Mouse (Mus musculus) forebrain, postnatal 0 days (tissue): ENCODE data around the gene Gps1. TPM values are rescaled to one million over a fixed set of nuclear protein-coding genes. Genes with fewer than 3 reads are reported as not detected.
A peak's percentile ranks its signal among the peaks of the same experiment; 100 is the strongest.

Experiments
- ATAC-seq: fragments of 200-750 bp; cut with Nextera tagmentation; 2 replicates; pipeline ENCODE4 v1.8.0; 2017; ENCODE audit warnings: mild to moderate bottlenecking, moderate library complexity
- DNase-seq: peaks from one replicate; pipeline ENCODE4 v3.0.0-alpha.2; 2015
- H3K27ac ChIP-seq: fragments of 300-500 bp; sonication (generic); 2 replicates; pipeline ENCODE4 v1.5.1; 2014; ENCODE audit warnings: low read depth, mild to moderate bottlenecking, antibody characterized with exemption, low read length, moderate library complexity, mixed read lengths
- H3K27me3 ChIP-seq: fragments of 300-500 bp; sonication (generic); 2 replicates; pipeline ENCODE4 v1.6.1; 2014; ENCODE audit warnings: mild to moderate bottlenecking, low read length, mixed read lengths; ENCODE audit not compliant: insufficient read depth
- H3K36me3 ChIP-seq: fragments of 300-500 bp; sonication (generic); 2 replicates; pipeline ENCODE4 v1.6.1; 2014; ENCODE audit warnings: mild to moderate bottlenecking, moderate library complexity; ENCODE audit not compliant: insufficient read depth
- H3K4me1 ChIP-seq: fragments of 300-500 bp; sonication (generic); 2 replicates; pipeline ENCODE4 v1.6.1; 2014; ENCODE audit warnings: antibody characterized with exemption; ENCODE audit not compliant: insufficient read depth
- H3K4me2 ChIP-seq: fragments of 300-500 bp; sonication (generic); 2 replicates; pipeline ENCODE4 v1.6.1; 2014; ENCODE audit warnings: low read depth, mild to moderate bottlenecking, moderate library complexity
- H3K4me3 ChIP-seq: fragments of 300-500 bp; sonication (generic); 2 replicates; pipeline ENCODE4 v1.5.1; 2014; ENCODE audit warnings: low read depth, low read length, mixed read lengths
- H3K9ac ChIP-seq: fragments of 300-500 bp; sonication (generic); 2 replicates; pipeline ENCODE4 v1.6.1; 2014; ENCODE audit warnings: mild to moderate bottlenecking
- H3K9me3 ChIP-seq: fragments of 300-500 bp; sonication (generic); 2 replicates; pipeline ENCODE4 v1.6.1; 2016; ENCODE audit warnings: low read length
- CTCF ChIP-seq: sonication (generic); IDR thresholded peaks from 2 replicates; pipeline ENCODE4 v1.5.1; 2016; ENCODE audit warnings: antibody characterized with exemption, control low read depth, low read depth
- WGBS: fragments of 180-500 bp; shearing (Covaris S2); extraction: QIAGEN DNeasy Blood & Tissue Kit; methylation state at CpG from one replicate; pipeline ENCODE4 v1.1.7; 2014; 5-methylcytosine and 5-hydroxymethylcytosine counted together
- polyA plus RNA-seq: library from polyadenylated mRNA; unstranded; fragments of >200 nt; fragmentation: Nextera tagmentation; extraction: Ambion mirVana; gene quantifications from 2 replicates; pipeline ENCODE4 v1.2.1, GENCODE M21; 2015
- total RNA-seq: library from RNA; depleted of rRNA; stranded (reverse); fragments of >200 nt; gene quantifications from 2 replicates; pipeline ENCODE4 v1.2.3, GENCODE M21; 2014

The Gps1 gene
- total and polyA plus RNA-seq, 2 experiments from 2014 or later: 240 to 244 TPM

- Histone ChIP-seq H3K4me1 (peaks cover 6% of the 10 kb centered on the region), H3K9ac (no peak overlapping the region), H3K27ac (no peak overlapping the region), H3K9me3 (no peaks in the 10 kb centered on the region), H3K4me3 (no peak overlapping the region), H3K4me2 (no peak overlapping the region), H3K27me3 (no peaks in the 10 kb centered on the region), H3K36me3 (peaks cover 79% of the 10 kb centered on the region)
- DNase-seq (no peak), ATAC-seq (no peak)
- WGBS: 91% methylated on average over 4 of the region's 4 CpGs
- TF ChIP-seq CTCF: no peak
These were observed 5.3 kb downstream of the Gps1 start for GRCm38 (mm10) chr11:120789355-120789754.

- H3K9ac ChIP-seq: no peak overlapping the region
These were observed 5.7 kb downstream of the Gps1 start for GRCm38 (mm10) chr11:120789810-120790209.

DNA sequence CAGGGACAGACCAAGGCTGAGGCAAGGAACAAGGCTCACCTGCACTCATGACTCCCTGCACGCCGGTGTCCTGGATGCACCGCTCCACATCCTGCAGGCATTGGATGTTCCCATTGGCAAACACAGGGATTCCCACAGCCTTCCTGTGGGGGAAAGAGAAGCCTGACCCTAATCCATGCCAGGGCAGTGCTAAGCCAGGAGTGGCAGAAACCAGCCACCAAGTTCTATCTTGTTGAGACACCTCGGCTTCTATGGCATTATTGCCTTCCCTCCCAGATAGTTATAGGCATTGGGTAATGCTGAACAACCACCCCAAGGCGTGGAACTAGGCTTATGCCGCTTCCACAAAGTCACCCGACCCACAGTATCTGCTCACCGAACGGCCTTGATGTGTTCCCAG lies 8.6 kb downstream of the Gps1 start:
- no peak overlapping the region for H3K9ac ChIP-seq
- ATAC-seq (no peak), DNase-seq (no peak)
- no peaks in the 10 kb centered on the region for H3K27me3 ChIP-seq
- H3K4me2 ChIP-seq: no peak overlapping the region
- WGBS: 96% methylated on average over 9 of the region's 9 CpGs
- H3K9me3 ChIP-seq: no peaks in the 10 kb centered on the region
- H3K36me3 ChIP-seq: peaks cover 59% of the 10 kb centered on the region
- TF ChIP-seq CTCF: no peak
- peaks cover 6% of the 10 kb centered on the region for H3K4me1 ChIP-seq
- H3K4me3 ChIP-seq: no peak overlapping the region
- no peak overlapping the region for H3K27ac ChIP-seq

More at GRCm38 (mm10) chr11:120789810-120790209, 5.7 kb downstream of the Gps1 start:
- no peak for DNase-seq
- Histone ChIP-seq H3K9me3 (no peaks in the 10 kb centered on the region), H3K36me3 (peaks cover 79% of the 10 kb centered on the region), H3K27me3 (no peaks in the 10 kb centered on the region), H3K4me3 (no peak overlapping the region), H3K4me2 (no peak overlapping the region), H3K4me1 (peaks cover 6% of the 10 kb centered on the region), H3K27ac (no peak overlapping the region)
- WGBS: 91% methylated on average over 3 of the region's 3 CpGs
- ATAC-seq: peak; percentile 50; the same call in 1 of the 2 replicates
- 0 out of 2 replicates have a peak, but pooled peaks have one; percentile 3 for TF ChIP-seq CTCF

GRCm38 (mm10) chr11:120795756-120796613 lies 11.9 kb downstream of the Gps1 start, which contains the start of gene Dus1l:
Dus1l (minus strand) TSS chr11:120796403.
- peak; percentile 95 for ATAC-seq
- Histone ChIP-seq H3K9ac (peak within 1 kb of the TSS; percentile 83), H3K4me1 (peaks cover 6% of the 10 kb centered on the region), H3K27ac (peak within 1 kb of the TSS; percentile 83), H3K4me3 (peak within 1 kb of the TSS; percentile 73), H3K36me3 (peaks cover 31% of the 10 kb centered on the region), H3K27me3 (no peaks in the 10 kb centered on the region), H3K4me2 (peak within 1 kb of the TSS; percentile 94), H3K9me3 (no peaks in the 10 kb centered on the region)
- 0 out of 2 replicates have a peak, but pooled peaks have one; percentile 9 for TF ChIP-seq CTCF
- 4% methylated on average over 59 of the region's 59 CpGs for WGBS
- DNase-seq: peak; percentile 99

DNA sequence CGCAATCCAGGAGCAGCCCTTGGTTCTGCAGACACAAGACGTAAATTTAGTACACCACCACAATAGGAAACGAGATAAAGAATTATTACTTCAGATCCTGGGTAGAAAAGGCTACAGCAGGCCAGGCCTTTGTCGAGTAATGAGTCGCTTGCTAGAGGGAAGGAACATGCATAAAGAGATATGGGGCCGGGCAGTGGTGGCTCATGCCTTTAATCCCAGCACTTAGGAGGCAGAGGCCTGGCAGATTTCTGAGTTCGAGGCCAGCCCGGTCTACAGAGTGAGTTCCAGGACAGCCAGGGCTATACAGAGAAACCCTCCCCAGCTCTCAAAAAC lies 12.5 kb downstream of the Gps1 start:
- DNase-seq (no peak), ATAC-seq (no peak; the same call in 1 of the 2 replicates)
- H3K9ac ChIP-seq: peak overlapping the region; percentile 83
- 20% methylated on average over 8 of the region's 8 CpGs for WGBS
- peak overlapping the region; percentile 73 for H3K4me3 ChIP-seq
- peaks cover 25% of the 10 kb centered on the region for H3K36me3 ChIP-seq
- H3K4me2 ChIP-seq: peak overlapping the region; percentile 94
- H3K27me3 ChIP-seq: no peaks in the 10 kb centered on the region
- H3K27ac ChIP-seq: peak overlapping the region; percentile 83
- H3K9me3 ChIP-seq: no peaks in the 10 kb centered on the region
- peaks cover 6% of the 10 kb centered on the region for H3K4me1 ChIP-seq
- TF ChIP-seq CTCF: no peak

GRCm38 (mm10) chr11:120798244-120798643 lies 14.2 kb downstream of the Gps1 start:
- peaks cover 9% of the 10 kb centered on the region for H3K36me3 ChIP-seq
- no peak overlapping the region for H3K4me3 ChIP-seq
- no peaks in the 10 kb centered on the region for H3K9me3 ChIP-seq
- H3K27ac ChIP-seq: no peak overlapping the region
- WGBS: 88% methylated on average over 3 of the region's 3 CpGs
- DNase-seq (no peak), ATAC-seq (no peak)
- peaks cover 6% of the 10 kb centered on the region for H3K4me1 ChIP-seq
- H3K9ac ChIP-seq: no peak overlapping the region
- no peak overlapping the region for H3K4me2 ChIP-seq
- H3K27me3 ChIP-seq: no peaks in the 10 kb centered on the region
- no peak for TF ChIP-seq CTCF

- WGBS: 63% methylated on average over 6 of the region's 6 CpGs
- no peak overlapping the region for H3K9ac ChIP-seq
- H3K27me3 ChIP-seq: no peaks in the 10 kb centered on the region
- peak overlapping the region; percentile 29; the same call in 1 of the 2 replicates for H3K27ac ChIP-seq
- H3K4me3 ChIP-seq: no peak overlapping the region
- H3K36me3 ChIP-seq: no peaks in the 10 kb centered on the region
- H3K9me3 ChIP-seq: no peaks in the 10 kb centered on the region
- H3K4me1 ChIP-seq: peaks cover 6% of the 10 kb centered on the region
- ATAC-seq: no peak
- DNase-seq: no peak
- 0 out of 2 replicates have a peak overlapping the region, but pooled peaks have one; percentile 3 for H3K4me2 ChIP-seq
- TF ChIP-seq CTCF: no peak
These were observed 15.3 kb downstream of the Gps1 start for GRCm38 (mm10) chr11:120799316-120799890.
